Mouse (Mus musculus) kidney, adult 2 months (tissue): ENCODE measurements around the gene Nbeal2.

Experiments
- CTCF ChIP-seq: fragments of 200-500 bp; conservative IDR thresholded peaks from 2 replicates; pipeline ENCODE4 v1.5.1; 2011; ENCODE audit warnings: low read depth, mild to moderate bottlenecking, control low read depth, low read length, moderate library complexity, mixed read lengths; ENCODE audit not compliant: insufficient read depth, insufficient read length
- POLR2A ChIP-seq: fragments of 200-500 bp; IDR thresholded peaks from one replicate; pipeline ENCODE4 v1.6.1; 2011; ENCODE audit warnings: low read depth, low read length, control low read depth

- TF ChIP-seq CTCF (no peak), POLR2A (no peak)
Observed at GRCm38 (mm10) chr9:110665912-110666311, 12.0 kb upstream of the Nbeal2 start.
